12 mouse cellular contexts compared by ENCODE assay signal in the genomic region with DNA sequence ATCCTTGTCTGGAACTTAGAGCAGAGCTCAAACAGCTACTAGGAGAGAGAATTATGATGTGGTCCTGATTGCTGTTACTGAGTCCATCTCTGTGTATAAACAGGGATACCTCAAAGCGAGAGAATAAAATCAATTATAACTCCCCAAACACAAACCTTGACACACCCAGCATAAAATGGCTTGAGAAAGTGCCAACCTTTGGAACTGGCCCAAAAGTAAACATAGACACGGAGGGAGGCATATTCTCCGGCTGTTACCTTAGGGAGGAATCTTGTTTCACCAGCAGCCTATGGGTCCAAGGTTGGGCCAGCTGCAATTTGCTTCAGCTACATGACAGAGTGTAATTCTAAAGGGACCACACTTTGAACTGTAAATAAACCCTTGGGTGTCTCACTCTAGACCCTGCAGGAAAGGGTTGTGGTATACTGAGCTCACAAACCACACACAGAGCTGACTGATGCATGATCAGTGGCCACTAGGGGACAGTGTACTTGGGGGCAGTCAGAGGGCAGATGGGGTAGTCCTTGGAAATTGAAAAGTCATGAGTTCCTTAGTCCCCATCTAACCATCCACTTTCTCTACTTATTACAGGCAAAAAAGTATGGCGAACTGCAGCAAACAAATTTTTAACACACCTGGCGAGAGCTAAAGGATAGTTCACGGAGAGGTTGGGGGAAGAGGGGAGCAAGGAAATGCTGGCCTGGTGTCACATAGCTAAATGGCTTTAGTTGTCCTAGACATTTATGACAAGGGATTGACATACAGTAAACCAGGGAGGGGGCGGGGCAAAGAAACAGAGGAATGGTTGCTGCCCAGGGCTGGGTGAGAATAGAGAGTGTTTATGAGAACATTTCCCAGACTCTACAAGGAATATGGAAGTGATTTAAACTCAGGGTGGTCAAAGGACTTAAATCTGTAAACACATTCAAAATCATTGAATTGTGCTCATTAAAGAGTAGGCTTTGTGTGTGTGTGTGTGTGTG. TPM values are rescaled to one million over a fixed set of nuclear protein-coding genes. Genes with fewer than 3 reads are reported as not detected.
DNase-seq lines count a peak whose midpoint lies in the region; ATAC-seq and TF ChIP-seq lines count a peak whose summit lies in the region.
"Had no signal": no experiment of that assay in that cellular context is flagged by ENCODE, and none has a peak within 500 bp of the region (broad histone marks: within the 10 kb centered on the region; RNA-seq: fewer than 3 reads in every experiment).

No protein-coding gene starts in this region.

- ATAC-seq in neural tube, embryonic 13.5 days (ENCODE audit: low read depth): peak; percentile 50; the same call in 1 of the 2 replicates
- no peak for ATAC-seq in neural tube, embryonic 15.5 days (ENCODE audit: low FRiP score)
- peak; percentile 62 for ATAC-seq in liver, embryonic 11.5 days (replicated peaks; ENCODE audit: low FRiP score)
- no peak for ATAC-seq in inflammation-experienced regulatory T-cells, adult 6 months

- WGBS in neural tube, embryonic 13.5 days: 80% methylated on average over 7 of the region's 7 CpGs
- WGBS in neural tube, embryonic 15.5 days: 89% methylated on average over 7 of the region's 7 CpGs
- WGBS in liver, embryonic 11.5 days: 81% methylated on average over 7 of the region's 7 CpGs

- peaks cover 32% of the 10 kb centered on the region for H3K36me3 ChIP-seq in neural tube, embryonic 13.5 days
- H3K36me3 ChIP-seq in neural tube, embryonic 15.5 days: peaks cover 14% of the 10 kb centered on the region
- peaks cover 12% of the 10 kb centered on the region; the same call in 1 of the 2 replicates for H3K36me3 ChIP-seq in liver, embryonic 11.5 days (ENCODE audit: control insufficient read depth, insufficient read depth, low read length)

- TF ChIP-seq CTCF in gastrocnemius, adult 2 months (IDR thresholded peaks at IDR 0.05): peak; percentile 43

- no peak overlapping the region for H3K4me3 ChIP-seq in gastrocnemius, adult 2 months
- no peak overlapping the region for H3K4me3 ChIP-seq in neural tube, embryonic 13.5 days
- no peak overlapping the region for H3K4me3 ChIP-seq in neural tube, embryonic 15.5 days (replicated peaks)
- H3K4me3 ChIP-seq in liver, embryonic 11.5 days (ENCODE audit: low read depth, low read length): no peak overlapping the region
- H3K4me3 ChIP-seq: erythroblast, embryonic 14.5 days had no signal

- H3K27ac ChIP-seq in gastrocnemius, adult 2 months: no peak overlapping the region
- no peak overlapping the region for H3K27ac ChIP-seq in neural tube, embryonic 13.5 days (replicated peaks)
- no peak overlapping the region for H3K27ac ChIP-seq in neural tube, embryonic 15.5 days (replicated peaks)
- H3K27ac ChIP-seq in liver, embryonic 11.5 days (ENCODE audit: low read depth, low read length): no peak overlapping the region

- no peaks in the 10 kb centered on the region for H3K27me3 ChIP-seq in neural tube, embryonic 13.5 days
- no peaks in the 10 kb centered on the region for H3K27me3 ChIP-seq in neural tube, embryonic 15.5 days (replicated peaks)
- no peaks in the 10 kb centered on the region for H3K27me3 ChIP-seq in liver, embryonic 11.5 days (replicated peaks; ENCODE audit: control insufficient read depth, insufficient read depth, low read length)

- no peaks in the 10 kb centered on the region for H3K9me3 ChIP-seq in neural tube, embryonic 13.5 days
- no peaks in the 10 kb centered on the region for H3K9me3 ChIP-seq in neural tube, embryonic 15.5 days (replicated peaks)
- H3K9me3 ChIP-seq in liver, embryonic 11.5 days (ENCODE audit: control insufficient read depth, low read length): no peaks in the 10 kb centered on the region

- H3K9ac ChIP-seq in neural tube, embryonic 13.5 days: no peak overlapping the region
- H3K9ac ChIP-seq in neural tube, embryonic 15.5 days (replicated peaks): no peak overlapping the region
- H3K9ac ChIP-seq in liver, embryonic 11.5 days (ENCODE audit: low read depth, low read length): no peak overlapping the region

- no peak overlapping the region for H3K4me2 ChIP-seq in neural tube, embryonic 13.5 days
- no peak overlapping the region for H3K4me2 ChIP-seq in neural tube, embryonic 15.5 days
- H3K4me2 ChIP-seq in liver, embryonic 11.5 days: no peak overlapping the region

- no peak for DNase-seq in gastrocnemius, adult 2 months
- DNase-seq in gastrocnemius, adult 8-10 months (ENCODE audit: low spot score in 2 of 2): no peak
- DNase-seq in liver, embryonic 11.5 days (ENCODE audit: low spot score): no peak
- DNase-seq in right cerebral cortex, postnatal 4 days: no peak
- DNase-seq in layer of hippocampus, adult 9-10 months (ENCODE audit: low spot score): no peak
- DNase-seq: cerebellum, adult 18-20 months; left cerebral cortex, postnatal 4 days; spleen, adult 18-20 months had no signal

- intact Hi-C loops in gastrocnemius, adult 2 months (cut with DNase I): no loop called here

- H3K4me1 ChIP-seq in neural tube, embryonic 13.5 days (replicated peaks): peaks cover 5% of the 10 kb centered on the region; the same call in 1 of the 2 replicates
- no peaks in the 10 kb centered on the region for H3K4me1 ChIP-seq in neural tube, embryonic 15.5 days
- peaks cover 15% of the 10 kb centered on the region for H3K4me1 ChIP-seq in liver, embryonic 11.5 days (replicated peaks; ENCODE audit: control insufficient read depth, insufficient read depth, low read length)

RNA-seq across cellular contexts. Expression of a gene that starts 45.3 kb away (rescaled TPM):
- 10 to 100 TPM in 1 of 2 experiments, 1 to 10 TPM in 1; 8.8 to 15.3 TPM for total RNA-seq in gastrocnemius, adult 2 months (2021)
- 10 to 100 TPM in 2 of 4 experiments, 1 to 10 TPM in 2; 6.1 to 12.3 (median 8.7) TPM for total RNA-seq in gastrocnemius, adult 8-10 months (2022)
- 13.4 TPM in 2 replicates for polyA plus RNA-seq in neural tube, embryonic 13.5 days (2015; fragmentation: Nextera tagmentation; extraction: Ambion mirVana)
- 13.9 and 15.6 TPM in 2 replicates for polyA plus RNA-seq in neural tube, embryonic 15.5 days (2015; fragmentation: Nextera tagmentation; extraction: Ambion mirVana)
- 11.0 and 11.6 TPM in 2 replicates for polyA plus RNA-seq in liver, embryonic 11.5 days (2014; fragmentation: Nextera tagmentation; extraction: Ambion mirVana)
- polyA plus RNA-seq in inflammation-experienced regulatory T-cells, adult 6 months (2017; shearing (Covaris generic)): under 1 TPM; 0.25 to 0.51 (median 0.35) TPM

Comparison
In these comparisons a context has a peak if more than half of its experiments do, and no peak if none do; other contexts are left out.
1. ATAC-seq: peak in neural tube, embryonic 13.5 days (single experiment) and liver, embryonic 11.5 days (single experiment); none in neural tube, embryonic 15.5 days (single experiment) and inflammation-experienced regulatory T-cells, adult 6 months (single experiment).